Mouse (Mus musculus): ENCODE measurements around the gene Cdh23. TPM values are rescaled to one million over a fixed set of nuclear protein-coding genes. Genes with fewer than 3 reads are reported as not detected.
A peak's percentile ranks its signal among the peaks of the same experiment; 100 is the strongest.

Cdh23 gene
- total RNA-seq, 2 experiments from 2014 or later = 5.1 to 6.0 TPM

- intact Hi-C loops (cut with DNase I) = no loop called here
- DNase-seq = peak; percentile 68
Measured at GRCm38 (mm10) chr10:60351761-60352455, 344.4 kb downstream of the Cdh23 start.

DNA sequence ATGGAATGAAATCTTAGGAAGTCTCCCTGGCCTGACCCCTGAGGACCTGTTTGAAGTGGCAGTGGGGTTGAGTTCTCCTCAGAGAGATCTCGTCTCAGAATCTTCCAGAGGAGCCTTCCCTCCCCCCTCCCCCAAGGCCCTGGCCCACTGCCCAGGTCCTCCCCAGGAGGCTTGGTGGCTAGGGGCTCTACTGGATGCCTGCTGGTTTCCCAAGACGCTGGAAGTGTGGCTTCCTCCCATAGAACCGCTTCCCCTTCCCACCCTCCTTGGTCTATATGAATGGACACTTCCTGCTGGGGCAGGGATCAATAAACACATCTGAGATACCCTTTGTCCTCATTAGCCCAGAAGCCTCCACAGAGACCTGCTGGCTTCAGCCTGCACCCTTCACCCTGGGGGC is 345.0 kb downstream of the Cdh23 start:
- DNase-seq = peak in 1 of 2 experiments; percentile 48
- intact Hi-C loops (cut with DNase I) = no loop called here

DNA sequence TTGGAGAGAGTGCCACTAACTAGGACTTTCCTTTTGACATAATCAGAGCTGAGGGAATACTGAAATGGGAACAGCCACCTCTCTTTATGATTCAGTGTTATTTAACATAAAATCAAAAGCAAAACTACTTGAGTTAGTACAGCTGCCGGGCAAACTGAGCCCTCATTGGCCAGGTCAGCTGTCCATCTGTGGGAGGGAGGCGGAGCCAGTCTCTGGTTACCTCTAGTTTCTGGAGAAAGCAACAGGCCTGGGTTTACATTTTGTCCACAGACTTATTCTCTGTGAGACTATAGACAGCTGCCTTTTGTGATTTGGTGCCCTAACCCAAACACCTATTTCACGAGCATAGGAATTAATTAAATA is 345.5 kb downstream of the Cdh23 start:
- intact Hi-C loops (cut with DNase I) = no loop called here
- DNase-seq = peak; percentile 92 to 96

GRCm38 (mm10) chr10:60350077-60350804 is 346.0 kb downstream of the Cdh23 start:
- intact Hi-C loops (cut with DNase I) = no loop called here
- DNase-seq = no peak

DNA sequence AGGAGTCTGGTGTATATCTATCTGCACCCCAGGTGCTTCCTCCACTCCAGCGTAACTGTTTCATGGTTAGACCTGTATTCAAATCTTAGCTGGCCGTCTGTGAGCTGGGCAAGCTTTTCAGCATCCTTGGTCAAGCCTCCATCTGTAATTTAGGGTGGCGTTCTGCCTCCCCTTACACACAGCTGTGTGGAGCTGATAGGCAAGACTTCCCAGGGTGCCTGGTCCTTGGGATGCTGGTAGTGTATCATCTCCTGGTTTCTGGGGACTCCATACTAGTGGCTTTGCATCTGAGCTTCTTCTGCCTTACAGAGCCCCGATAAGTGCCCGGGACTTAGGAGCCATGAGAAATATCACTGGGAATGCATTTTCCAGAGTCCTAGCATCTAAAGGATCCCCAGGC is 346.6 kb downstream of the Cdh23 start:
- no peak for DNase-seq
- intact Hi-C loops (cut with DNase I) = loop anchor here (5.0 kb wide), 2 partner anchors 38 to 42 kb away; no protein-coding TSS in a partner anchor

- peak; percentile 56 to 63 for DNase-seq
- intact Hi-C loops (cut with DNase I) = loop anchor here (5.0 kb wide), 2 partner anchors 38 to 42 kb away; no protein-coding TSS in a partner anchor
Measured at GRCm38 (mm10) chr10:60349056-60349455, 347.2 kb downstream of the Cdh23 start.

GRCm38 (mm10) chr10:60347768-60348610 is 348.3 kb downstream of the Cdh23 start:
- DNase-seq = no peak
- intact Hi-C loops (cut with DNase I) = loop anchor here (2.0 to 5.0 kb wide), 3 partner anchors 39 to 59 kb away; no protein-coding TSS in a partner anchor

DNA sequence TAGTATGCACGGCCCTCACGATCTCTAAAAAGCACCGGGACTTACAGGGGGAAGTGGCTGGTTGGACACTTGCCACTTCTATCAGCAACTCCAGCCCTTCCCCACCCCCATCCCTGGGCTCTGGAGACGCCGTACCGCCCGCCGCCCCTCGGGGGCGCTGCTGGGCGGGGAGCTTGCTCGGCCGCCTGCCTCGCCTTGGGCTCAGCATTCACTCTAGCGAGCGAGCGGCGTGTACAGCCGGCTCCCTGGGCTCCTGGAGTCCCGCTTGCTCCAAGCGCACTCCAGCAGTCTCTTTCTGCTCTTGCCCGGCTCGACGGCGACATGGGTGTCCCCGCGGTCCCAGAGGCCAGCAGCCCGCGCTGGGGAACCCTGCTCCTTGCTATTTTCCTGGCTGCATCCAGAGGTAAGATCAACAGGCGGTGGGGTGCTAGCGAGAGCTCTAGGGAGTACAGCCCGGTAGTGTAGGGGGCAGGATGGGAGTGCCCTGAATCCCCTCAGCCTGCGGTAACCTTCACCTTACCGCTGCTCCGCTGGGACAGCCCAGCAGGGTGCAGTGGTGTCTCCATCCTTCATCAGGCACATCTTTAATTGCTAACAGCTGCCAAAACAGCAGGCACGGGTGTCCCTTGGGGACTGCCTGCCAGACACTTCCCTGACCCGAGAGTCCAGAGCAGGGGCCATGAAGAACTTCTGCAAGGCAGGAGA is 349.4 kb downstream of the Cdh23 start, which contains the start of gene Vsir:
TSS of gene Vsir (plus strand) at position 151 of the 705 bp plus-strand sequence.
- intact Hi-C loops (cut with DNase I) = loop anchor here (2.0 to 5.0 kb wide), 3 partner anchors 40 to 60 kb away; no protein-coding TSS in a partner anchor
- DNase-seq = peak; percentile 94 to 95

- no peak for DNase-seq
- intact Hi-C loops (cut with DNase I) = loop anchor here (2.0 to 5.0 kb wide), 3 partner anchors 39 to 61 kb away; no protein-coding TSS in a partner anchor
Measured at GRCm38 (mm10) chr10:60346056-60346455, 350.2 kb downstream of the Cdh23 start.

GRCm38 (mm10) chr10:60344111-60344510 is 352.2 kb downstream of the Cdh23 start:
- intact Hi-C loops (cut with DNase I) = no loop called here
- DNase-seq = no peak

- DNase-seq = no peak
- intact Hi-C loops (cut with DNase I) = no loop called here
Measured at GRCm38 (mm10) chr10:60341528-60341927, 354.8 kb downstream of the Cdh23 start.

GRCm38 (mm10) chr10:60335021-60335420 is 361.3 kb downstream of the Cdh23 start:
- intact Hi-C loops (cut with DNase I) = no loop called here
- DNase-seq = no peak

DNA sequence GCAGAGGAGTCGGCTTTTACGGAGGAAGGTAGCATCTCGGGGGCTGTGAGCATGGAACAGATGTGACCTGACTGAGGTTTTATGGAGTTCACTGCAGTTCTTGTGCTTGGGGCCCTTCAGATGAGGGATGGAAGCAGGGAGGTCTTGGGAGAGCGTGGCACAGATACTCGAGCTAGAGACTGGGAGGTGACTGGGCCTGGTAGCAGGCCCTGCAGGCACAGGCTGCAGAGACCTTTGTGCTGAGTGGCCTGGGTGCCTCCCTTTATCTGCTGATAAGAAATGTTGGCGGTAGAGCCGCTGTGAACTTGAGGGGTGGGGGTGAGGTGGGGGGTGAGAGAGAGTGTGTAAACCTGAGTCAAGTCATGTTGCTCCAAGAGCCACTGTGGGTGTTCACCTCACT is 361.7 kb downstream of the Cdh23 start:
- intact Hi-C loops (cut with DNase I) = no loop called here
- DNase-seq = no peak

GRCm38 (mm10) chr10:60328963-60329650 is 367.2 kb downstream of the Cdh23 start:
- intact Hi-C loops (cut with DNase I) = no loop called here
- DNase-seq = peak in 1 of 2 experiments; percentile 32

DNA sequence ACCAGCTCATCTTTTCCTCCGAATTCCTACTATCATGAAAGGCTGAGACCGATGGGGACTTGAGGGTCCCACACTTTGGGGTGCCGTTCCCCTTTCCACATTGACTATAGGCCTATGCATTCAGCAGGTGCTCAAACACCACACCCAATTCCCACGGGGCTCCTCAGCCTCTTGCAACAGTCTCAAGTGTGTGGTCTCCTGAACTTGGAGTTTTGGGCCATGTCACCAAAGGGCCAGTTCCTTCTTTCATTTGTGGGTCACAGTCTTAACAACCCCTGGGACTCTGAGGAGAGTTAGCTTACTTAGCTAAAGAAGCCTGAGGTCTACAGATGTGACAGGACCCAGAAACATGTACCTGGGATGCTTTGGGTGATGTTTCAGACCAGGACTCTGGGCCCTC is 380.1 kb downstream of the Cdh23 start:
- DNase-seq = no peak
- intact Hi-C loops (cut with DNase I) = no loop called here

GRCm38 (mm10) chr10:60313606-60314005 is 382.7 kb downstream of the Cdh23 start:
- intact Hi-C loops (cut with DNase I) = no loop called here

DNA sequence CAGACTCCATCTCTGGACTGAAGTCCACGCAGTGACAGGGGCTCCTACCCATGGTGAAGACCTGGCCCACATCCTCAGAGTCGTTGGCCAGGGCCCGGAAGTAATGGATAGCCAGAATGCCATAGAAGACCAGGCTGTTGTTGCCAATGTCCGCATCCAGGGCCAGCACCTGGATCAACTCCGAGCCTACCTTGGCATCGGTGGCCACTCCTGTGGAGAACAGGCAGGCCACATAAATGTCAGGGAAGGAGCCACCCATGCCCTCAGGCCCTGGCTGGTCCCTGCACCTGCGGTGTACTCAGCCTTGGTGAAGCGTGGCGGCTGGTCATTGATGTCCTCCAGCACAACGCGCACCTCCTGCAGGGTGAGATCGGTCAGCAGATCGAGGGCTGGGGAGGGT is 385.7 kb downstream of the Cdh23 start:
- intact Hi-C loops (cut with DNase I) = no loop called here
- DNase-seq = no peak

More at GRCm38 (mm10) chr10:60313606-60314005, 382.7 kb downstream of the Cdh23 start:
- no peak for DNase-seq

DNA sequence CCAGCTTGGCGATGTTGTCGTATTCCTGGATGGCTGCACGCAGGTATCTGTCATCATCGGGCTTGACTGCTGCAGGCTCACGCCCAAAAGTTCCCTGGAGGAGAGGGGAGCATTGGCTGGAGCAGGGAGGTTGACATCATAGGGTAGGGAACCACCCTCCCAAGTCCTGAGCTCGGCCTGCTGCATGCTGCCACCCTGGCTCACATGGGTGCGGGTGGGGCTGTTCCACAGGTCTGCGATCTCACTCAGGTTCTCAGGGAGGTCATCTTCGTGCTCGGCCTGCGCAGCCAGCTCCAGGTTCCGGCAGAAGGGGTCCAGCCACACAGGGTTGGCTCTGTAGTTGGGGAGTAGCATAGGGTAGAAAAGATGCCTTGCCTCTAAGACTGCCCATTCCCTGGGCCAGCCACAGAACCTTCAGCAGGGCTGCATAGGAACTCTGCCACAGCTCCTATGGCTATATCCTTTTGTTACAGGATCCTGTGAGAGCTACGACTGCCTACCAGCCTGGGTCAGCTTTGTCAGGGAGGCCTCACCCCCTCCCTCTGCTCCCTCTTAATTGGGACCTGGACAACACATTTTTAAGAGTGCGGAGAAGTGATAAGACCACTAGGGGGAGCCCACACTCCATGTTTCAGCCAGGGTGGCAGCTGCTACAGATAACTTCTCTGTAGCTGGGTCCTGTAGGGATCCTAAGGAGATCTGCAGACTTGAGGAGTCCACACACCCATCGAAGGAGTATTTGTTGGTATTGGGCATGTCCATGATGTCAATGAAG is 391.2 kb downstream of the Cdh23 start:
- peak; percentile 71 to 85 for DNase-seq
- intact Hi-C loops (cut with DNase I) = loop anchor here (1.0 to 5.0 kb wide), 7 partner anchors 42 to 452 kb away; partner anchors contain the start of genes Cdh23 and Vsir

All from heart, postnatal 14 days (tissue).